Mouse (Mus musculus): ENCODE measurements around the gene Tgtp2.
A peak's percentile ranks its signal among the peaks of the same experiment; 100 is the strongest.

DNA sequence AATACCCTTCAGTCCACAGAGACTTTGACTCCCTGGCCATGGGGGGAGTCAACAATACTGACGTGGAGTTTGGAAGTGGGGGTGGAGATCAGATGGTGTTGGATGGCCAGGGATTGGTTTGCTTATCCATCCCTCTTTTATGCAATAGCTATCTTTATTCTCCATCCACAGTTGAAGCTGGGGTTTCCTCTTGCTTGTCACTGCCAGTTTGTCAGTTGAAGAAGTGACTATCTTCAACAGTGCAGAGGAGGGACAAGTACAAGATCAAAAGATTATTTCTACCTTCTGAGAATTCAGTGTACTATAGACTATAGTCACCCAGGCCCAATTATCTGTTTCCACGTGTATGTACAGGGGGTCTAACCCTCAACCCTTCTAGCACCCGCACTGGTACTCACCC is 19.8 kb upstream of the Tgtp2 start:
- TF ChIP-seq EP300 (IDR thresholded peaks at IDR 0.05; ENCODE audit: low read depth) (peak; percentile 93), CTCF (IDR thresholded peaks at IDR 0.05; ENCODE audit: low read depth) (no peak)

All from liver, postnatal 0 days (tissue).